Mouse (Mus musculus) testis, adult 2 months (tissue): ENCODE data around the gene Hoxa2.

Experiments used
- CTCF ChIP-seq: fragments of 200-500 bp; IDR thresholded peaks from 2 replicates; pipeline ENCODE4 v1.5.1; 2012; ENCODE audit warnings: low read depth, mild to moderate bottlenecking, inconsistent platforms, low read length, moderate library complexity; ENCODE audit not compliant: control insufficient read depth, insufficient read depth, insufficient replicate concordance
- POLR2A ChIP-seq: fragments of 200-500 bp; IDR thresholded peaks from 2 replicates; pipeline ENCODE4 v1.6.1; 2012; ENCODE audit warnings: low read depth, mild to moderate bottlenecking, inconsistent platforms, low read length, moderate library complexity; ENCODE audit not compliant: control insufficient read depth

GRCm38 (mm10) chr6:52162611-52163365 lies 1.8 kb downstream of the Hoxa2 start:
- TF ChIP-seq POLR2A (no peak), CTCF (no peak)
